Mouse (Mus musculus): Measurements from ENCODE around the gene Lsg1. TPM values are rescaled to one million over a fixed set of nuclear protein-coding genes. Genes with fewer than 3 reads are reported as not detected.

Gene Lsg1
- total and polyA plus RNA-seq, 2 experiments from 2014 or later = 27.7 to 41.4 TPM

DNA sequence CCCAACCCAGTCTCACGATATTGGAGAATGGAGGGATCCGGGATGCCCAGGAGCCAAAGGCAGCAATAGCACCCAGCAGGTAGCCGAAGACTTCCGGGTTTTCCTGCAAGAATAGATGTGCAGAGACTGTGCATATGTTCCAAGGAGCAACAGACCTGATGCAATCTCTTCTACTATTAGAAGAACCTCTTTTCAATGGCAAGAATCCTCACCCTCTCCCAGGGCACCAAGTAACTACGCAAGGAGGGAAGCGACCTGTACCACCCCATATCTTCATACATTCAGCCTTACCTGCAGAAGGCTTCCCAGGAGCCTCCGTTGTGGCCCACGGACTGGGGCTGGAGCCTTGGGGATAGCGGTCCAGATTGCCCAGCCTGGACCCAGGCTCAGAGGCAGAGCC is 44.0 kb downstream of the Lsg1 start:
- DNase-seq (no peak), ATAC-seq (no peak)
- no peak for TF ChIP-seq CTCF (IDR thresholded peaks at IDR 0.05; ENCODE audit: low read depth)
- H3K4me2 ChIP-seq (ENCODE audit: low read depth) = no peak overlapping the region
- H3K9ac ChIP-seq = no peak overlapping the region
- peaks cover 55% of the 10 kb centered on the region for H3K36me3 ChIP-seq (ENCODE audit: insufficient read depth)
- peaks cover 4% of the 10 kb centered on the region for H3K4me1 ChIP-seq (ENCODE audit: insufficient read depth)
- no peak overlapping the region for H3K27ac ChIP-seq (ENCODE audit: low read depth, low read length)
- 91% methylated on average over 9 of the region's 9 CpGs for WGBS
- no peaks in the 10 kb centered on the region for H3K27me3 ChIP-seq (ENCODE audit: insufficient read depth, low read length)
- no peaks in the 10 kb centered on the region for H3K9me3 ChIP-seq (ENCODE audit: low read length)
- no peak overlapping the region for H3K4me3 ChIP-seq (ENCODE audit: low read depth, low read length)

DNA sequence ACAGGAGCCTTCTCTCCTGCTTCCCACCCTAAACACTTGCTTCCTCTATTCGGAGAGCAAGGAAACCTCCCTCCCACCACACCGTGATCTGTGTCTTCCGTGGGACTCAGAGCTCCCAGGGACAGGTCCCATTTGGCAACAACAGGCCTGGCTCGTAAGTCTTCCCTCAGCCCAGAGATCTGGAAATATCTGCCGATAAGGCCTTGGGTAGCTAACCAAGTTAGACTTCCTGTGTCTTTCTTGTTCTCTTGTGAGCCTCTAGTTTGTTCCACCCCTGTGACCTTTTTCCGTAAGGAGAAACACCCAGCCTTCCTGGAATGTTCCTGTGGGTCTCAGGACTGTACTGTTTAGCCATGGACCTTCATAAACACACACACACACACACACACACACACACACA is 44.6 kb downstream of the Lsg1 start:
- no peaks in the 10 kb centered on the region for H3K27me3 ChIP-seq (ENCODE audit: insufficient read depth, low read length)
- H3K4me2 ChIP-seq (ENCODE audit: low read depth) = no peak overlapping the region
- 86% methylated on average over 6 of the region's 6 CpGs for WGBS
- no peak for DNase-seq
- no peaks in the 10 kb centered on the region for H3K4me1 ChIP-seq (ENCODE audit: insufficient read depth)
- peaks cover 55% of the 10 kb centered on the region for H3K36me3 ChIP-seq (ENCODE audit: insufficient read depth)
- H3K27ac ChIP-seq (ENCODE audit: low read depth, low read length) = no peak overlapping the region
- no peak overlapping the region for H3K9ac ChIP-seq
- ATAC-seq = no peak
- H3K9me3 ChIP-seq (ENCODE audit: low read length) = no peaks in the 10 kb centered on the region
- TF ChIP-seq CTCF (IDR thresholded peaks at IDR 0.05; ENCODE audit: low read depth) = no peak
- no peak overlapping the region for H3K4me3 ChIP-seq (ENCODE audit: low read depth, low read length)

DNA sequence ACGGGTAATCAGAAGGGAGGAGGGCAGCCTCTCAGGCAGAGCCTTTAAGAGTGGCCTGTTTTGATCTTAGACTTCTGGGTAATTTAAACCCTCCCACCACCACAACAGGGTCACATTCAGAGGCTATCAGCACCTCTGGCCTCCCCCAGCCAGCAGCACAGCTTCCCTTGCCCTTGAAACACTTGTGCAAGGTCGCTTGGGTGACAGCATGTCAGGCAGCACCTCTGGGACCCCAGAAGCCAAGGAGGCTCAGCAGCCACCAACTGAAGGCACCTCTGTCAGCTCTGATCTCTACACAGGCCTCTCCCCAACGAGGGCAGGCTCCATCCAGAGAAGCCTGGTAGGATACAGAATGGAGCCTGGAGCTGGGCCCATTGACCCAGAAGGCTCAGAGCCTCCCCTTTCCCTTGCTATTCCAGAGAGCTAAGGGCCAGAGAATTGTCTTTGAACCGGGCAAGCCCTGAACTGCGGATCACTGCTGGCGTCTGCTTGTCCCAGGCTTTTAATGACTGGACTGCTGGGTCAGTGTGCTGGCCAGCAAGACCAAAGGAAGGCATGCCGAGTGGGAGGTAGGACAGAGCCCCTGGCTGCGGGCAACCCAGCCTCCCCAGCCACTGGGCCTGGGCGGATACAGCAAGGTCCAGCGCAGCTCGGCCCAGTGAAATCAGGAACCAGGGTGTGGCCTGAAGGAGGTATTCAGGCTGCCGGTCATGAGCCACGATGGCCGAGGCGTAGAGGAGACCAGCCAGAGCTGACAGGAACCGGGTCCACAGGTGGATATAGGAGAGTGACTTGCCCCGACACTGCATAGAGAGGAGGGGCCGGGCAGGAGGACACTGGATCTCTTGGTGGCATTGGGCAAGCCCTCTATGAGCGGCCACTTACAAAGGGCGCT is 47.0 kb downstream of the Lsg1 start:
- no peaks in the 10 kb centered on the region for H3K27me3 ChIP-seq (ENCODE audit: insufficient read depth, low read length)
- H3K36me3 ChIP-seq (ENCODE audit: insufficient read depth) = peaks cover 37% of the 10 kb centered on the region
- H3K27ac ChIP-seq (ENCODE audit: low read depth, low read length) = no peak overlapping the region
- no peak overlapping the region for H3K4me3 ChIP-seq (ENCODE audit: low read depth, low read length)
- no peak overlapping the region for H3K9ac ChIP-seq
- H3K9me3 ChIP-seq (ENCODE audit: low read length) = no peaks in the 10 kb centered on the region
- TF ChIP-seq CTCF (IDR thresholded peaks at IDR 0.05; ENCODE audit: low read depth) = no peak
- no peaks in the 10 kb centered on the region for H3K4me1 ChIP-seq (ENCODE audit: insufficient read depth)
- no peak for DNase-seq
- H3K4me2 ChIP-seq (ENCODE audit: low read depth) = no peak overlapping the region
- WGBS = 69% methylated on average over 20 of the region's 20 CpGs
- ATAC-seq = peak; percentile 24; the same call in 1 of the 2 replicates

DNA sequence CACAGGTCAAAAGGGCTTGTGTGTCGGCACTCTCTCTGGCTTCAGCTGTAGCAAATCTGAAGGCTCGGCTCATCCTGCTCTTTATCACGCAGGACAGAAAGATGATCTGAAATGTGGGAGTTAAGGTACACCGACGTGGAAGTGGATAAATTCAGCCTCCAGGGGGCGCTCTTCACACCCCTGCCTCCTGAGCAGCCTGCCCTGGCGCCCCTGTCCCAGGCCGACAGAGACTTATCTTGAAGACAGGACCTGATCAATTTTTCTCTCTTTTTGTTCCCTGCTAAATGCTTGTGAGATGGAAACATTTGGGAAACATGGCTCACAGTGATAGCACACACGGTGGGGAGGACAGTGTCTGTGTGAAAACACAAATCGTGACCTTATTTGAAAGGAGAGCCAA is 48.0 kb downstream of the Lsg1 start:
- Histone ChIP-seq H3K36me3 (ENCODE audit: insufficient read depth) (peaks cover 35% of the 10 kb centered on the region), H3K9me3 (ENCODE audit: low read length) (no peaks in the 10 kb centered on the region), H3K4me2 (ENCODE audit: low read depth) (no peak overlapping the region), H3K4me1 (ENCODE audit: insufficient read depth) (no peaks in the 10 kb centered on the region), H3K27me3 (ENCODE audit: insufficient read depth, low read length) (no peaks in the 10 kb centered on the region), H3K9ac (no peak overlapping the region), H3K4me3 (ENCODE audit: low read depth, low read length) (no peak overlapping the region), H3K27ac (ENCODE audit: low read depth, low read length) (no peak overlapping the region)
- DNase-seq (peak; percentile 60), ATAC-seq (peak; percentile 55; the same call in 1 of the 2 replicates)
- TF ChIP-seq CTCF (IDR thresholded peaks at IDR 0.05; ENCODE audit: low read depth) = peak; percentile 79
- 26% methylated on average over 10 of the region's 10 CpGs for WGBS

DNA sequence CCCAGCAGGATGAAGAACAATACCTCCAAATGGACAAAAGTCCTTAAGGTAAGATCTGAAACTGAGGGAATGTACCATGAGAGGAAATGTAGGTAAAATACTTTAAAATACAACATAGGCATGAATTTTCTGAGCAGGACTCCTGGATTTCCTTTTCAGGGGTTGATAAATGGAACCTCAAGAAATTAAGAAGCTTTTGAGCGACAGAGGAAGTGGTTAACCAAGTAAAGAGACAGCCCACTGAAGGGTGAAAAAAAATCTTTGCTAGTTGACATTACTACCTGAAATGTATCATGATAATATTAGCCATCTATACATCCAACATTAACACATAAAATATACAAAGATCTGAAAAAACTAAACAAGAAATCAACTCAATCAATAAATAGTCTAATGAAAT is 52.3 kb downstream of the Lsg1 start:
- no peak for DNase-seq
- H3K9ac ChIP-seq = no peak overlapping the region
- no peak overlapping the region for H3K27ac ChIP-seq (ENCODE audit: low read depth, low read length)
- H3K27me3 ChIP-seq (ENCODE audit: insufficient read depth, low read length) = no peaks in the 10 kb centered on the region
- H3K36me3 ChIP-seq (ENCODE audit: insufficient read depth) = peaks cover 24% of the 10 kb centered on the region
- WGBS = 89% methylated on average over 1 of the region's 1 CpGs
- no peaks in the 10 kb centered on the region for H3K9me3 ChIP-seq (ENCODE audit: low read length)
- no peak overlapping the region for H3K4me3 ChIP-seq (ENCODE audit: low read depth, low read length)
- no peak for ATAC-seq
- no peak overlapping the region for H3K4me2 ChIP-seq (ENCODE audit: low read depth)
- no peaks in the 10 kb centered on the region for H3K4me1 ChIP-seq (ENCODE audit: insufficient read depth)
- TF ChIP-seq CTCF (IDR thresholded peaks at IDR 0.05; ENCODE audit: low read depth) = no peak

DNA sequence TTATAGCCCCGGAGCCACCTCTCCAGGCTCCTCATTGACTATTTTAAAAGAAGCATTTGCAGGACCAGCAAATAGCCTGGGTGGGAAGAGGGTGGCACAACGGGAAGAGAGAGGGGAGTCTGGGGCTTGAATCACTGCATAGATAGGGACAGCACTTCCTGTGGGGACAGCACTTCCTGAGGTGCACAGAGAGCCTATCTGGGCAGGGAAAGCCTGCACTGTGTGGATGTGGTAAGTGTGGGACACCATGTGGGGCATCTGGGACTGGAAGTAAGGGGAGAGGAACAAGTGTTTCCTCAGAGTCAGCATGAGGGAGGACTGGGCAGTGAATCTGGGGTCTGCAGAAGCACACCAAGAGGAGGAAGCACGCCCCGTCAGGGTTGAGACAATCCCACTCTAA is 53.8 kb downstream of the Lsg1 start:
- H3K4me3 ChIP-seq (ENCODE audit: low read depth, low read length) = no peak overlapping the region
- no peaks in the 10 kb centered on the region for H3K27me3 ChIP-seq (ENCODE audit: insufficient read depth, low read length)
- H3K4me2 ChIP-seq (ENCODE audit: low read depth) = no peak overlapping the region
- no peak overlapping the region for H3K9ac ChIP-seq
- H3K36me3 ChIP-seq (ENCODE audit: insufficient read depth) = peaks cover 36% of the 10 kb centered on the region
- WGBS = 85% methylated on average over 4 of the region's 4 CpGs
- H3K4me1 ChIP-seq (ENCODE audit: insufficient read depth) = no peaks in the 10 kb centered on the region
- DNase-seq (no peak), ATAC-seq (peak; percentile 21; the same call in 1 of the 2 replicates)
- H3K9me3 ChIP-seq (ENCODE audit: low read length) = no peaks in the 10 kb centered on the region
- H3K27ac ChIP-seq (ENCODE audit: low read depth, low read length) = no peak overlapping the region
- no peak for TF ChIP-seq CTCF (IDR thresholded peaks at IDR 0.05; ENCODE audit: low read depth)

DNA sequence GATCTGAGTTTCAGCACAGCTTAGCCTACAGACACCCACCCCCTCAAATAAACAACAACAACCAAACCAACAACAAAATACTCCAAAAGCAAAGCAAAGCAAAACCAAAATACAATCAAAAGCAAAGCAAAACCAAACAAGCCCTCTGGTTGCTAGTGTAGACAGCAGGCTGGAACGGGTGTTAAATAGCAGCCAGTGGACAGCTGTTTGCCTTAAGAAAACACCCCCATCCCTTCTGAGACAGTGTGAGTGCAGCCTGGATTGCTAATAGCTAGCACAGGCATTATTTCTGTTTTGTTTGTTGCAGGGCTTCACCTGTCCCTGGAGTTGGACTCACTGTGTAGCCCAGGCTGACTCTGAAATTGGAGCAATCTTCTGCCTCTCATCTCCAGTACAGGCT is 54.5 kb downstream of the Lsg1 start:
- H3K4me3 ChIP-seq (ENCODE audit: low read depth, low read length) = no peak overlapping the region
- no peak overlapping the region for H3K4me2 ChIP-seq (ENCODE audit: low read depth)
- H3K27ac ChIP-seq (ENCODE audit: low read depth, low read length) = no peak overlapping the region
- 78% methylated on average over 1 of the region's 1 CpGs for WGBS
- no peak overlapping the region for H3K9ac ChIP-seq
- DNase-seq = no peak
- TF ChIP-seq CTCF (IDR thresholded peaks at IDR 0.05; ENCODE audit: low read depth) = no peak
- no peaks in the 10 kb centered on the region for H3K9me3 ChIP-seq (ENCODE audit: low read length)
- ATAC-seq = no peak
- peaks cover 40% of the 10 kb centered on the region for H3K36me3 ChIP-seq (ENCODE audit: insufficient read depth)
- no peaks in the 10 kb centered on the region for H3K4me1 ChIP-seq (ENCODE audit: insufficient read depth)
- H3K27me3 ChIP-seq (ENCODE audit: insufficient read depth, low read length) = no peaks in the 10 kb centered on the region

Data from forebrain, postnatal 0 days (tissue).